Mouse (Mus musculus) macrophage (primary cell): Measurements from ENCODE around the gene Ube2ql1. TPM values are rescaled to one million over a fixed set of nuclear protein-coding genes. Genes with fewer than 3 reads are reported as not detected.

Experiments used
- H3K27ac ChIP-seq: fragments of 350-480 bp; formaldehyde crosslinking; 2 replicates; pipeline ENCODE4 v1.9.0; 2021
- H3K36me3 ChIP-seq: fragments of 350-480 bp; formaldehyde crosslinking; 2 replicates; pipeline ENCODE4 v1.9.0; 2021; ENCODE audit errors: inconsistent target
- H3K4me3 ChIP-seq: fragments of 350-480 bp; formaldehyde crosslinking; 2 replicates; pipeline ENCODE4 v1.9.0; 2021; ENCODE audit errors: inconsistent target
- H3K79me2 ChIP-seq: fragments of 350-480 bp; formaldehyde crosslinking; 2 replicates; pipeline ENCODE4 v1.9.0; 2021; ENCODE audit errors: inconsistent target
- WGBS: methylation state at CpG from one replicate; pipeline ENCODE4 v1.1.7; 2026; ENCODE audit warnings: inconsistent platforms; ENCODE audit not compliant: missing documents; 5-methylcytosine and 5-hydroxymethylcytosine counted together
- polyA plus RNA-seq: library from polyadenylated mRNA; stranded (reverse); fragments of 250-400 nt; gene quantifications from 3 replicates; pipeline ENCODE4 v1.2.4, GENCODE M21; 2018; ENCODE audit warnings: inconsistent platforms
- total RNA-seq, 78 experiments: library from RNA; depleted of rRNA; stranded (reverse); fragments of 250-400 nt; gene quantifications; 1 replicate in 9 of 78; 2 replicates in 24 of 78; 3 replicates in 43 of 78; 4 replicates in 2 of 78; pipeline ENCODE4 v1.2.4; 2018; ENCODE audit warnings: inconsistent platforms in 56 of 78

The Ube2ql1 gene
- not detected for total RNA-seq (2018; cell fraction: chromatin; rRNA removed)
- total RNA-seq (2018; cell fraction: cytosol; rRNA removed): not detected
- not detected for total RNA-seq (2018; cell fraction: nucleus; rRNA removed)
- polyA plus RNA-seq: not detected in 3 replicates

DNA sequence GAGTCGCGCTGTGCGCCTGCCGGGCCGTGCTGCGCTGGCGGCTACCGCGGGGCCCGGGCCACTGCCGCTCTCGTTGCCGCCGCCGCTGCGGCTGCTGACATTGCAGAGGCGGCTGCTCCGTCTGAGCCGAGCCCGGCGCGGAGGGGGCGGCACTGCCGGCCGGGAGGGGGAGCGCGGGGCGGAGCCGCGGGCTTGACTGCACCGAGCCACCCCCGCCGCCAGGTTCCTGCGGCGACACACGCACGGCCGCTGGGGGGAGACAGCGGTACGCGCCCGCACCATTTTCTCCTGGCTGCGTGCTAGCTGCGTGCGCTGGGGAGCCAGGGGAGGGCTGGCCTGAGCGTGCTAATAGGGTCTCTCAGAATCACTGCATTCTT is at the start of gene Ube2ql1:
Gene Ube2ql1 (minus strand): TSS at position 131 of the 377 bp plus-strand sequence.
- no peak within 1 kb of the TSS for H3K4me3 ChIP-seq
- 1% methylated on average over 43 of the region's 46 CpGs for WGBS
- no peaks in the 10 kb centered on the region for H3K79me2 ChIP-seq
- no peaks in the 10 kb centered on the region for H3K36me3 ChIP-seq
- H3K27ac ChIP-seq: no peak within 1 kb of the TSS

- Histone ChIP-seq H3K4me3 (no peak overlapping the region), H3K27ac (no peak overlapping the region), H3K79me2 (no peaks in the 10 kb centered on the region), H3K36me3 (no peaks in the 10 kb centered on the region)
- 18% methylated on average over 5 of the region's 5 CpGs for WGBS
These were observed 49.0 kb upstream of the Ube2ql1 start for GRCm38 (mm10) chr13:69788704-69789103.

- no peaks in the 10 kb centered on the region for H3K36me3 ChIP-seq
- no peak overlapping the region for H3K4me3 ChIP-seq
- WGBS: 89% methylated on average over 19 of the region's 19 CpGs
- no peaks in the 10 kb centered on the region for H3K79me2 ChIP-seq
- H3K27ac ChIP-seq: no peak overlapping the region
These were observed 38.5 kb upstream of the Ube2ql1 start for GRCm38 (mm10) chr13:69778221-69778620.

DNA sequence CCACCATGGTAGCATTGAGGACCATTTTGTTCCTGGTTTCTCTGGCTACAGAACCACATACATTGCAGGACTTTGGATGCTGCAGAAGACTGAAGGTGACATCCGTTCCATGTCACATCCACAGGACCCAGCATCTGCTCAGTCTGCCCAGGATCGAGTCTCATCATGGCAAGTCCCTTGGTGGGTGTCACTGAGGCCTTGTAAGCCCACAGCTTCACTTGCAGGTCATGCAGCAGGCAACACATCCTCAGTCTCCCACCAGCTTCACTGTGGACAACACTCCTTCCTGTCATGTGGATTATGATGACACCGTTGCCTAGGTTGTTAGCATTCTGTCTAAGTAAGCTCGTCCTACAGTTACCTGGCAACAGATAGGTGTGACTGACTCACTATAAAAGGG is 32.7 kb upstream of the Ube2ql1 start:
- Histone ChIP-seq H3K4me3 (no peak overlapping the region), H3K27ac (no peak overlapping the region), H3K36me3 (no peaks in the 10 kb centered on the region), H3K79me2 (no peaks in the 10 kb centered on the region)
- 86% methylated on average over 4 of the region's 4 CpGs for WGBS

DNA sequence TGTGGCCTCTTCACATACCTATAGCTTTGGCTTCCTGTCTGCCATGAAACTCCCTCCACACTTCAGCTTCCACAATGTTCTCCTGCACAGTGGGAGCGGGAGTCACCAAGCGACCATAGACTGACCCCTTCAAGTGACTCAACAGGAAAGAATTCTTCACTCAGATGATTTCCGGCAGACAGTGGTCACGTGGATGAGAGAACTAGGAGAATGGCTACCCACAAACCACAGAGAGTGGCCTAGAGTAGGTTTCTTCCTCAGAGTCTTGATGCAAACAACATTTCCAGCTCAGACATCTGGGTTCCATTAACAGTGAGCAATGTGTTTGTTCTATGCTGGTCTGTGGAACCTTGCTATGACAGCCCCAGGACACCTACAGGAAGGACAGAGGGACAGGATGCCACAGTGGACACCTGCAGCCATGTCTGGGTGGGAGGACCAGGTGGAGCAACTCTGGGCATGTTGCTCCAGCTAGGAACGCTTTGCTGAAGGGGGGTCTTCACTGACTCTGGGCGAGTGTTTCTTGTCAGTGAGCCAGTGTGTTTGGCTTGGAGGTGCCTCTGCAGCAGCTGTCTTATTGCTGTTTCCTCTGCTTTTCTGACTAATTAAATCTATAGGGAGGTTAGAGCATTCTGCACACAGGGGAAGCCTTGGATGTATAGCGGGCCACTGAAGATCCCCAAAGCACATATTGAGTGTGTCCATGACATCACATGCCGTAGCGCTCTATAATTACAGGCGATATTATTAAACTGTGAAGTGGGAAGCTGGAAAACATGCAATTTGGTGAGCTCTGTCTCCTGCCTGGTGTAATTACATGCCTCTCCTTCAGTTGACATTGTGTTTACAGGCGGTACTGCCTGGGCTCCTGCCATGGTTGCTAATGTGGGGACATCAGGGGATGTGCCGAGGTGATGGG is 31.1 kb upstream of the Ube2ql1 start:
- H3K27ac ChIP-seq: no peak overlapping the region
- WGBS: 68% methylated on average over 12 of the region's 12 CpGs
- H3K36me3 ChIP-seq: no peaks in the 10 kb centered on the region
- no peak overlapping the region for H3K4me3 ChIP-seq
- H3K79me2 ChIP-seq: no peaks in the 10 kb centered on the region

- Histone ChIP-seq H3K36me3 (no peaks in the 10 kb centered on the region), H3K27ac (no peak overlapping the region), H3K79me2 (no peaks in the 10 kb centered on the region), H3K4me3 (no peak overlapping the region)
- 87% methylated on average over 10 of the region's 10 CpGs for WGBS
These were observed 28.5 kb upstream of the Ube2ql1 start for GRCm38 (mm10) chr13:69768152-69768551.

GRCm38 (mm10) chr13:69764646-69765045 is 25.0 kb upstream of the Ube2ql1 start:
- H3K27ac ChIP-seq: no peak overlapping the region
- H3K36me3 ChIP-seq: no peaks in the 10 kb centered on the region
- WGBS: 94% methylated on average over 9 of the region's 9 CpGs
- no peaks in the 10 kb centered on the region for H3K79me2 ChIP-seq
- no peak overlapping the region for H3K4me3 ChIP-seq

DNA sequence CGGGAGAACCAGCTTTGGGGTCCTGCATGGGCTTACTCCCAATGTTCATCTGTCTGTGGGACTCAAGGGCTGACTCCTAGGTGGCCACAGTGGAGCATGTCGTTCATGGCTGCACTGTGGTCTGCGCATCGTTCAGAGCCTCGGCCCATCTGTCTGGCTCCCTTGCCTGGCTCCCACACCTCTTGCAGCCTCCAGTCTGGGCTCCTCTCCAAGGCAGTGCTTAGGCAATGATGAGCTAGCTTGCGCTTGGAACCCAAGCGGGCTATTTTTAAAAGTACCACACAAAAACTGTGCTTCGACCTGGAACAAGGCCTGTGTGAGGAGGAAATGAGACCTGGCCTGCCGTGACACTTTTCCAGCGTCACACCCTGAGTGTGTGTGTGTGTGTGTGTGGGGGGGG is 21.7 kb upstream of the Ube2ql1 start:
- 86% methylated on average over 10 of the region's 10 CpGs for WGBS
- Histone ChIP-seq H3K79me2 (no peaks in the 10 kb centered on the region), H3K4me3 (no peak overlapping the region), H3K36me3 (no peaks in the 10 kb centered on the region), H3K27ac (no peak overlapping the region)

GRCm38 (mm10) chr13:69758979-69759378 is 19.3 kb upstream of the Ube2ql1 start:
- Histone ChIP-seq H3K27ac (no peak overlapping the region), H3K36me3 (no peaks in the 10 kb centered on the region), H3K4me3 (no peak overlapping the region), H3K79me2 (no peaks in the 10 kb centered on the region)
- WGBS: 77% methylated on average over 6 of the region's 6 CpGs

GRCm38 (mm10) chr13:69752875-69753274 is 13.2 kb upstream of the Ube2ql1 start:
- no peak overlapping the region for H3K27ac ChIP-seq
- H3K79me2 ChIP-seq: no peaks in the 10 kb centered on the region
- 87% methylated on average over 2 of the region's 2 CpGs for WGBS
- H3K36me3 ChIP-seq: no peaks in the 10 kb centered on the region
- no peak overlapping the region for H3K4me3 ChIP-seq

DNA sequence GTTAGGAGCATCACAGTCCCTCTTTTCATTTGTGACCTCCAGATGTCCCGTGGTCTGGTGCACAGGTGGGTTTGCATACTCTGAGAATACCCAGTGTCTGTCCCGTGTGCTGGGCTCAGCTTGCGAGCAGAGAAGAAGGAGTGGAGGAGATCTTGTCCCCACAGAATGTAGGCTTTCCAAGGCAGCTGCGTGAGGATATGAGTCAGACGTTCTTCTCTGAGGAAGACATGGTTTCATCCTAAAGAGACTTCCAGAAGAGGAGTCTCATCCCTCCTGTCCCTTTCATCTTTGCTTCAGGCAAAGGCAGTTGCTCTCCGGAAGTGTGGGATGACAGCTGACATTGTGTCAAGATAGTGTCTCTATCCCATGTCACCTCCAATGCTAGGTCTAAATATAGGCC is 11.8 kb upstream of the Ube2ql1 start:
- Histone ChIP-seq H3K4me3 (no peak overlapping the region), H3K36me3 (no peaks in the 10 kb centered on the region), H3K79me2 (no peaks in the 10 kb centered on the region), H3K27ac (no peak overlapping the region)
- 85% methylated on average over 4 of the region's 6 CpGs for WGBS

DNA sequence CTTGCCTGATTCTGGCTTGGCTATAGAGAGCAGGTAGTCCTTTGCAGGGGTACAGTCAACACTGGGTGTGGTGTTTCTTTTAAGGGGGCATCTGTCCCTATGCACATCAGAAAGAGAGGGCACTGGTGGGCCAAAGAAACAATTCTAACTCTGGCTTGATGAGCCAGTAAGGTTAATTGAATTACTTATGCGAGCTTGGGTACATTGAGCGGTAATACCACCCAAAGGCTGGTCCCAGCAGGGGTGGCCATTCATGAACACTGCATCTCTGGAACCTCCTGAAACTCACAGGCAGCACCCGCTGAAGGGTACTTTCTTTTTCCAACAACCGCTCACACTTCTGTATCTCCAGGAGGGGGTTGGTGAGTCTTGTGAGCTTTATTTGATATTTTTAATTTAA is 9.1 kb upstream of the Ube2ql1 start:
- Histone ChIP-seq H3K27ac (no peak overlapping the region), H3K4me3 (no peak overlapping the region), H3K79me2 (no peaks in the 10 kb centered on the region), H3K36me3 (no peaks in the 10 kb centered on the region)
- WGBS: 90% methylated on average over 4 of the region's 4 CpGs

GRCm38 (mm10) chr13:69740331-69741285 is 919 bp upstream of the Ube2ql1 start:
- H3K36me3 ChIP-seq: no peaks in the 10 kb centered on the region
- no peak overlapping the region for H3K4me3 ChIP-seq
- H3K27ac ChIP-seq: no peak overlapping the region
- WGBS: 8% methylated on average over 29 of the region's 29 CpGs
- no peaks in the 10 kb centered on the region for H3K79me2 ChIP-seq

- Histone ChIP-seq H3K4me3 (no peak overlapping the region), H3K36me3 (no peaks in the 10 kb centered on the region), H3K27ac (no peak overlapping the region), H3K79me2 (no peaks in the 10 kb centered on the region)
- 3% methylated on average over 64 of the region's 78 CpGs for WGBS
These were observed 464 bp downstream of the Ube2ql1 start for GRCm38 (mm10) chr13:69739091-69739758.
